Mouse (Mus musculus) stomach, postnatal 0 days (tissue): ENCODE results near the gene Fgfr2.

Source experiments
- CTCF ChIP-seq: IDR thresholded peaks from 2 replicates; pipeline ENCODE4 v1.5.1; 2016; ENCODE audit warnings: antibody characterized with exemption, low read depth, mild to moderate bottlenecking, moderate library complexity
- EP300 ChIP-seq: optimal IDR thresholded peaks from 2 replicates; pipeline ENCODE3; 2016; ENCODE audit warnings: antibody characterized with exemption

GRCm38 (mm10) chr7:132012969-132013679 lies 1110.0 kb downstream of the Fgfr2 start:
- TF ChIP-seq CTCF (no peak), EP300 (no peak)
